Mouse (Mus musculus) heart, adult 2 months (tissue): ENCODE measurements around the gene Osbpl10.

Experiments
- CTCF ChIP-seq: fragments of 200-600 bp; IDR thresholded peaks from 2 replicates; pipeline ENCODE4 v1.8.1; 2022; ENCODE audit warnings: antibody characterized with exemption, mild to moderate bottlenecking, moderate library complexity
- EP300 ChIP-seq: fragments of 200-500 bp; IDR thresholded peaks from 2 replicates; pipeline ENCODE4 v1.6.1; 2011; ENCODE audit warnings: low read depth, low read length, control low read depth; ENCODE audit not compliant: insufficient read depth
- POLR2A ChIP-seq: fragments of 200-500 bp; IDR thresholded peaks from 2 replicates; pipeline ENCODE4 v1.6.1; 2011; ENCODE audit warnings: mild to moderate bottlenecking, low read depth, low read length, control low read depth; ENCODE audit not compliant: insufficient read depth

GRCm38 (mm10) chr9:115120276-115120675 is 141.9 kb downstream of the Osbpl10 start:
- TF ChIP-seq CTCF (no peak), EP300 (no peak), POLR2A (no peak)
